Mouse (Mus musculus): ENCODE results near the gene Polr2j. TPM values are rescaled to one million over a fixed set of nuclear protein-coding genes. Genes with fewer than 3 reads are reported as not detected.
A peak's percentile ranks its signal among the peaks of the same experiment; 100 is the strongest.
"Not testable (repeated sequence)": the region's sequence is repeated elsewhere in the genome, so short reads cannot be mapped to it uniquely, and the experiment has no call there.

Gene Polr2j
- polyA plus RNA-seq, 1 experiment from 2014 or later, result 184 TPM

DNA sequence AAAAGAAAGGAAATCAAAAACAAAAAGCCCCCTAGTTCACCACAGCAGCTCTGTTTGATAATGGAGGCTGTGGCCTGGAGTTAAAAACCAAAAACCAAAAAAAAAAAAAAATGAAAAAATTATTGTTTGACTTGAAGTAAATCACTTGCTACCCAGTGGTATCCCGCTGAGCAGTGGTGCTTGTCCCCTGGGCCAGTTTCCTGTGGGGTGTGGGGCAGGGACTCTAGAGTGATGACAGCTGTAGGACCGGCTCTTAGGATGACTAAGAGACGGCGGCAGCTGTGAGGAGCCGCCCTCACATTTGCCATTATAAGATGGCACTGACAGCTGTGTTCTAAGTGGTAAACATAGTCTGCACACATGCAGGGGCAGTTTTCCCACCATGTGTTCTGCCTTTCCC, 39.0 kb downstream of the Polr2j start:
- no peak for TF ChIP-seq CTCF (IDR thresholded peaks at IDR 0.05)
- DNase-seq (ENCODE audit: low spot score), result no peak
- WGBS, result 70% methylated on average over 5 of the region's 5 CpGs
- Histone ChIP-seq H3K9me3 (ENCODE audit: low read length) (no peaks in the 10 kb centered on the region), H3K4me1 (ENCODE audit: insufficient read depth, low read depth, low read length) (no peaks in the 10 kb centered on the region), H3K36me3 (ENCODE audit: insufficient read depth, low read length) (no peaks in the 10 kb centered on the region), H3K27ac (ENCODE audit: low read length) (no peak overlapping the region), H3K4me2 (replicated peaks; ENCODE audit: low read depth, low read length) (no peak overlapping the region), H3K9ac (replicated peaks; ENCODE audit: low read depth) (no peak overlapping the region), H3K4me3 (ENCODE audit: low read depth, low read length) (no peak overlapping the region), H3K27me3 (replicated peaks; ENCODE audit: insufficient read depth, low read length) (no peaks in the 10 kb centered on the region)
- no peak for ATAC-seq

DNA sequence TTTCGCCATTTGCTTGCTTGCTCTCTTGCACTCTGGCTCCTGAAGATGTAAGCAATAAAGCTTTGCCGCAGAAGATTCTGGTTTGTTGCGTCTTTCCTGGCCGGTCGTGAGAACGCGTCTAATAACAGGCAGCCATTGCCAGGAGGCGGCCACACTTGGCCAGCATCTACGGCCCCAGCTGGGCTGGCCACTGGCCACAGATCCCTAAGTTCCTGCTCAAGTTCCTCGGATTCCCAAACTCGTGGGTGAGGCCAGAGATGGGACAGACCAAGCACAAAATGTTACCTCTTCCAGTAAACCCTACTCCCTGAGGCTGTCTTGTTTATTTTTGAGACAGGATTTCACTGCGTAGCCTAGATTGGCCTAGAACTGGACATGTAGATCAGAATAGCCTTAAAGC, 43.7 kb downstream of the Polr2j start:
- H3K27me3 ChIP-seq (replicated peaks; ENCODE audit: insufficient read depth, low read length); H3K9me3 ChIP-seq (ENCODE audit: low read length); H3K4me2 ChIP-seq (replicated peaks; ENCODE audit: low read depth, low read length); H3K27ac ChIP-seq (ENCODE audit: low read length); DNase-seq (ENCODE audit: low spot score); H3K9ac ChIP-seq (replicated peaks; ENCODE audit: low read depth); H3K4me1 ChIP-seq (ENCODE audit: insufficient read depth, low read depth, low read length); H3K4me3 ChIP-seq (ENCODE audit: low read depth, low read length); H3K36me3 ChIP-seq (ENCODE audit: insufficient read depth, low read length); ATAC-seq: not testable (repeated sequence)
- WGBS, result 82% methylated on average over 10 of the region's 12 CpGs

DNA sequence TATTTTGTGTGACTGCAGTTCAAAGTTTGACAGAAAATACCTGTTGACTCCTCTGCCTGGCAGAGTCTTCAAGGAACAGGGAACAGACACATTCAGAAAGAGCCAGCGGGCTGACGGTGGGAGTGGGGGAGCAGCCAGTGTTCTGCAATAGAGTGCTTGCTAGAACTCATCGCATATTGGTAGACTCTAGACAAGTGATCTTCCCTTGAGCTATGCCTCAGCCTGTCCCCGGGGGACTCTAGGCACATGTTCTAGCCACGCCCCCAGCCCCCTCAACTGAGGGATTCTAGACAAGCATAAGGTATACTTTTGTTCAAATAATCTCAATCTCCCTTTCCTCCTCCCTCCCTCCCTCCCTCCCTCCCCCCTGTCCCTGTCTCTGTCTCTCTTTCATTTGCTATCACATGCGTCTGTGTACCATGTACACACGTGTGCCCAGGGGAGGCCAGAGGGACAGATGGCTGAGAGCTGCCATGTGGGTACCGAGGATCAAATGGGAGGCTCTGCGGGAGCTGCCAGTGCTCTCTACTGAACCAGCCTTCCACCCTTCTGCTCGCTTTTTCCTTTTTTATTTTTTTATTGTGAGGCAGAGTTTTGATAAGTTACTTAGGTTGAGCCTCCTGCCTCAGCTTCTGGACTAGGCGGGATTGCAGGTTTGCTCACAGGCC, 47.5 kb downstream of the Polr2j start:
- Histone ChIP-seq H3K9ac (replicated peaks; ENCODE audit: low read depth) (no peak overlapping the region), H3K27me3 (replicated peaks; ENCODE audit: insufficient read depth, low read length) (no peaks in the 10 kb centered on the region), H3K4me3 (ENCODE audit: low read depth, low read length) (no peak overlapping the region), H3K36me3 (ENCODE audit: insufficient read depth, low read length) (no peaks in the 10 kb centered on the region), H3K9me3 (ENCODE audit: low read length) (no peaks in the 10 kb centered on the region), H3K27ac (ENCODE audit: low read length) (no peak overlapping the region), H3K4me1 (ENCODE audit: insufficient read depth, low read depth, low read length) (no peaks in the 10 kb centered on the region), H3K4me2 (replicated peaks; ENCODE audit: low read depth, low read length) (no peak overlapping the region)
- WGBS, result 82% methylated on average over 11 of the region's 11 CpGs
- DNase-seq (ENCODE audit: low spot score), result no peak
- TF ChIP-seq EP300 (IDR thresholded peaks at IDR 0.05) (no peak), CTCF (IDR thresholded peaks at IDR 0.05) (no peak)
- ATAC-seq, result no peak

DNA sequence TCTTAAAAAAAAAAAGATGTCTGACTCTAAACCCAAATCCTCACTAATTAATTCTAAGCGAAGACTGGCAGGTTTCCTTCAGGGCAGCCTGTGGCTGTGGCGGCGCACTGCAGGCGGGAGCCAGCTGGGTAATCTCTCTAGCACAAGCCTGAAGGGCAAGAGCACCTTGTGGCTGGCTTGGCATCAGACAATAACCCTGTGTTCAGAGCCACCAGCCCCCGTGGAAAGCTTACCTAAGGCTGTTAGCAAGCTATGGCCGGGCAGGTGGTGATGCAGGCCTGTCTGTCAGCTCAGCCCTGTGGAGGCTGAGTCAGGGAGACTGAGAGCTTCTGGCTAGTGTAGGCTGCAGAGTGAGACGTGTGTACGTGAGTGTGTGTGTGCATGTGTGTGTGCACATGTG, 48.8 kb downstream of the Polr2j start:
- Histone ChIP-seq H3K4me1 (ENCODE audit: insufficient read depth, low read depth, low read length) (peaks cover 3% of the 10 kb centered on the region; the same call in 1 of the 2 replicates), H3K36me3 (ENCODE audit: insufficient read depth, low read length) (no peaks in the 10 kb centered on the region), H3K4me2 (replicated peaks; ENCODE audit: low read depth, low read length) (no peak overlapping the region), H3K27ac (ENCODE audit: low read length) (no peak overlapping the region), H3K9me3 (ENCODE audit: low read length) (no peaks in the 10 kb centered on the region), H3K9ac (replicated peaks; ENCODE audit: low read depth) (no peak overlapping the region), H3K4me3 (ENCODE audit: low read depth, low read length) (no peak overlapping the region), H3K27me3 (replicated peaks; ENCODE audit: insufficient read depth, low read length) (no peaks in the 10 kb centered on the region)
- ATAC-seq, result no peak
- no peak for DNase-seq (ENCODE audit: low spot score)
- 72% methylated on average over 8 of the region's 8 CpGs for WGBS
- TF ChIP-seq EP300 (IDR thresholded peaks at IDR 0.05) (no peak), CTCF (IDR thresholded peaks at IDR 0.05) (no peak)

DNA sequence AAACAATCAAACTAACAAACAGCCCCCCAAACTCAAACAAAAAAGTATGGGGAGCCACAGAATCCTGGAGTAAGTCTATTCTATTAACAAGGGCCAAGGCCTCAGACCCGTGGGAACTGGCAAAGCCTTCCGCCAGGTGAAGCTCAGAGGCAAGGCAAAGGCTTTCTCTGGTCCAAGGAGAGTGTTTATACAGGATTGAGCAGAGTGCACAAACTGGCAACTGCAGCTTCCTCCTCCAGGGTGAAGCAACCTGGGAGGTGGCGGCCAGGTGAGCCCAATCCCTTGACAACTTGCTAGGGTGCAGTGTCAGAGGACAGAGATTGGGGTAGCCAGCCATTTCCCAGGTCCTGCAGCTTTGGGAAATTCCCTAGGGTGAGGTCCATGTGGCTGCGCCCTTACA, 50.9 kb downstream of the Polr2j start:
- H3K36me3 ChIP-seq (ENCODE audit: insufficient read depth, low read length), result no peaks in the 10 kb centered on the region
- no peak for ATAC-seq
- no peak overlapping the region for H3K4me3 ChIP-seq (ENCODE audit: low read depth, low read length)
- H3K4me1 ChIP-seq (ENCODE audit: insufficient read depth, low read depth, low read length), result peaks cover 16% of the 10 kb centered on the region; the same call in 1 of the 2 replicates
- DNase-seq (ENCODE audit: low spot score), result no peak
- H3K27me3 ChIP-seq (replicated peaks; ENCODE audit: insufficient read depth, low read length), result no peaks in the 10 kb centered on the region
- H3K9me3 ChIP-seq (ENCODE audit: low read length), result no peaks in the 10 kb centered on the region
- no peak for TF ChIP-seq EP300 (IDR thresholded peaks at IDR 0.05)
- TF ChIP-seq CTCF (IDR thresholded peaks at IDR 0.05), result no peak
- no peak overlapping the region for H3K27ac ChIP-seq (ENCODE audit: low read length)
- 85% methylated on average over 4 of the region's 4 CpGs for WGBS
- H3K4me2 ChIP-seq (replicated peaks; ENCODE audit: low read depth, low read length), result no peak overlapping the region
- no peak overlapping the region for H3K9ac ChIP-seq (replicated peaks; ENCODE audit: low read depth)

DNA sequence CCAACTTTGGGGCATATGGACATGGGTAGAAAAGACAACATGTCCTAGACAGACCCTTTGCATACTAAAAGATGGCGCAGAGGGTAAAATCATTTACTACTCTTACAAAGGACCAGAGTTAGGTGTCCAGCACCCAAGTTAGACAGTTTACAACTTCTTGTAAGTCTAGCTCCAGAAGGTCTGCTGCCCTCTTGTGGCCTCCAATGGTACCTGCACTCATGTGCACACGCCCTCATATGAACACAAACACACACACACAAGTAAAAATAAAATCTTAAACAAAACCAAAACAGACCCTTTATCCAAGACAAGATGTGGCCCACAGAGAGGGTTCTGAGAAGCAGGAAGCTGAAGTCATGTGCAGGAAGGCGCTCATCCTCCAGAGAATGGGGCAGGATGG, 51.6 kb downstream of the Polr2j start:
- H3K36me3 ChIP-seq (ENCODE audit: insufficient read depth, low read length), result no peaks in the 10 kb centered on the region
- DNase-seq (ENCODE audit: low spot score) (no peak), ATAC-seq (no peak)
- peaks cover 16% of the 10 kb centered on the region; the same call in 1 of the 2 replicates for H3K4me1 ChIP-seq (ENCODE audit: insufficient read depth, low read depth, low read length)
- H3K9me3 ChIP-seq (ENCODE audit: low read length), result no peaks in the 10 kb centered on the region
- H3K4me3 ChIP-seq (ENCODE audit: low read depth, low read length), result no peak overlapping the region
- no peak overlapping the region for H3K27ac ChIP-seq (ENCODE audit: low read length)
- WGBS, result 94% methylated on average over 3 of the region's 3 CpGs
- peak; percentile 45 for TF ChIP-seq CTCF (IDR thresholded peaks at IDR 0.05)
- no peak for TF ChIP-seq EP300 (IDR thresholded peaks at IDR 0.05)
- no peak overlapping the region for H3K4me2 ChIP-seq (replicated peaks; ENCODE audit: low read depth, low read length)
- no peaks in the 10 kb centered on the region for H3K27me3 ChIP-seq (replicated peaks; ENCODE audit: insufficient read depth, low read length)
- H3K9ac ChIP-seq (replicated peaks; ENCODE audit: low read depth), result no peak overlapping the region
